Mouse (Mus musculus) gastrocnemius, adult 18-20 months (tissue): ENCODE results near the gene E4f1. TPM values are rescaled to one million over a fixed set of nuclear protein-coding genes. Genes with fewer than 3 reads are reported as not detected.

ENCODE experiments used
- DNase-seq: peaks from one replicate; pipeline ENCODE4 v3.0.0; 2021; ENCODE audit warnings: low spot score
- total RNA-seq, 2 experiments: library from RNA; stranded (reverse); gene quantifications; 2 replicates each; pipeline ENCODE4 v1.2.3; 2021

Gene E4f1
- total RNA-seq, 2 experiments from 2014 or later = 10.8 TPM

- DNase-seq = no peak
Observed at GRCm38 (mm10) chr17:24483495-24483894, 13.4 kb upstream of the E4f1 start.

DNA sequence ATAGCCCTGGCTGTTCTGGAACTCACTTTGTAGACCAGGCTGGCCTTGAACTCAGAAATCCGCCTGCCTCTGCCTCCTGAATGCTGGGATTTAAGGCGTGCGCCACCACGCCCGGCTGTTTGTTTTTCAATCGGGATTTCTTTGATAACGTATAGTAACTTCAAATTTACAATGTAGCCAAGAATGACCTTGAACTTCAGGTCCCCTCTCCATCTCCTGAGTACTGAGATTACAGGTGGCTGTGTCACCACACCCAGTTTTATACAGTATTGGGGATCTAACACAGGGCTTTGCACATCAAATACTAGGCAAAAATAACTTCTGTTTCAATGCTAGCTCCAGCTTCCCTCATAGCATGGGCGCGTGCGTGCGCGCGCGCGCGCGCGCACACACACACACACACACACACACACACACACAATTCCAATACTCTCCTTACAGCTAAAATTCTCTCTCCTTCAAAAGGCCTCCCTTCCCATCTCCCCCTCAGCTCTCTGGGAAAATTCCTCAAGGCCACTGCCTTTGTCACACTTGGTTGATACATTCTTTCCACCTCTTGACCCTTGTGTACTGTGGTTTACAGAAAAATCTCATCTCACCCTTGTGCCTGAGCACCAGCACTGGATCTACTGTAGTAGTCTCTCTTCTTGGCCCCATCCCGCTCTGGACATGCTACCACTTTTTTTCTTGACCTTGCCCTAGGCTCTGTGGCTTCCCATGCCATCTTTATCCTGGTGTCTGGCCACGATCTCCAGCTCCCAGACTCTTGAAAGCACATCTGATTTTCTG is 11.1 kb upstream of the E4f1 start:
- no peak for DNase-seq

DNA sequence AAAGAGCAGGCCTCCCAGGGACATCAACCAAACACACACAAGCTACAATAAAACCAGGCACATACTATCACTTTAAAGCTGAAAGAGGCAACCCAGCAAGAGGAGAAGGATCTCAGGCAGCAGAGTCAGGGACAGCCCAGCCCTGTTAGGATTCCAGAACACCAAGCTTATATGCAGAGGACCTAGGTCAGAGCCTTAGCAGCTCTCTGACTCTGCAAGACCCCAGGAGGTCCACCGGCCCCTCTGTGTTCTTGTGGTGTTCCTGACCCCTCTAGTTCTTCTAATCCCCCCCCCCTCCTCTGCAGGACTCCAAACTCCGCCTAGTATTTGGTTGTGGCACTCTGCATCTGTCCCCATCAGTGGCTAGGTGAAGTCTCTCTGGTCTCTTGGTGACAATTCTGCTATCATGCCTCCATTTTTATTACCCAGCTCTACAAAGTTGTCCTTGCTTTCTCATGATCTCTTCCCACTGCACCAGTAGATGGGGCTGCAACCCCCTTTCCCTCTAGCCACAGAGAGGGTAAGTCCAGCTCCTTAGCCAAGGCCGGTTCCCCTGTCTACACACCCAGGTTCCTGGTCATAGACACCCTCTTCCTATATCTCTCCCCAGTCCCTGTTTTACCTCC is 10.2 kb upstream of the E4f1 start:
- DNase-seq = no peak

DNA sequence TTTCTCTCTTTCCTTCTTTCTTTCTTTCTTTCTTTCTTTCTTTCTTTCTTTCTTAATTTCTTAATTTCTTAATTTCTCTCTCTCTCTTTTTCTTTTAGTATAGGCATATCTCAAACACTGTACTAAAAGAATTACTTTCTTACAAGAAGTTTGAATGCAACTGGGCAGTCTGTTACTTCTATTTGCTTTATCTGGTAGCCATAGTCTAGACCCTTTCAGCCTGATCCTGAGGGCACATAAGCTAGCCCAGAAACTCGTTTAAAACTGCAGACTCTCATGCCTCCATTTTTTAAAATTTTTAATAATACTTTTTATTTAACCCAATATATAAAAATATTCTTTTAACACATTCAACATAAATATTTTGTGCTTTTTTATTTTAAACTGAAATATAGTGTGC is 9.3 kb upstream of the E4f1 start:
- no peak for DNase-seq

GRCm38 (mm10) chr17:24478663-24479380 is 8.7 kb upstream of the E4f1 start, which contains the start of gene Mlst8:
TSS of gene Mlst8 (minus strand) at chr17:24479078.
- peak; percentile 98 for DNase-seq

DNA sequence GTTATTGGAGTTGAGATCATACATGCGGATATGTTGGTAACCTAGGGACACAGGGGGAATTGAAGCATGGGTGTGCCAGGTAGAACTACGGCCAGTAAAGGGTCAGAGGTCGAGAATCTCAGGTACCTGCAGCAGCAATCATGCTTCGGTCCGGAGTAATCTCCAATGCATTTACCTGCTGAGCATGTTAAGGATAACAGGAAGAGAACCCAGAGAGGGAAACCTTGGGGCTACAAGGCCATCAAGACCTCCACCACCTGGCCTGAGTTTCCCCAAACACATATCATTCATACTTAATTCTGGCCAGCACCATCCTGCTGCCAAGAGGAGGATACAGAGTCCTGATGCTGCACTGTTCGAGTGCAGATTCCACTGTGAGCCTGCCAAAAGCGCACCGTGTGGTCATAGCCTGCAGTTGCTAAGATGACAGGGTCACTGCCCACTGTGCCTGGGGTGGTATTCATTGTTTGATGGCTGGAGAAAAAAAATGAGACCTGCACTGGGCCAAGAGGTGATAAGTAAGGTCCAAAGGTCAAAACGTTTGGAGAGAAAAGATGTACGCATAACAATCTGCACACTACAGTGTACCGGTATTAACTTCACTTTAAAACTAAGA is 8.0 kb upstream of the E4f1 start:
- no peak for DNase-seq

DNA sequence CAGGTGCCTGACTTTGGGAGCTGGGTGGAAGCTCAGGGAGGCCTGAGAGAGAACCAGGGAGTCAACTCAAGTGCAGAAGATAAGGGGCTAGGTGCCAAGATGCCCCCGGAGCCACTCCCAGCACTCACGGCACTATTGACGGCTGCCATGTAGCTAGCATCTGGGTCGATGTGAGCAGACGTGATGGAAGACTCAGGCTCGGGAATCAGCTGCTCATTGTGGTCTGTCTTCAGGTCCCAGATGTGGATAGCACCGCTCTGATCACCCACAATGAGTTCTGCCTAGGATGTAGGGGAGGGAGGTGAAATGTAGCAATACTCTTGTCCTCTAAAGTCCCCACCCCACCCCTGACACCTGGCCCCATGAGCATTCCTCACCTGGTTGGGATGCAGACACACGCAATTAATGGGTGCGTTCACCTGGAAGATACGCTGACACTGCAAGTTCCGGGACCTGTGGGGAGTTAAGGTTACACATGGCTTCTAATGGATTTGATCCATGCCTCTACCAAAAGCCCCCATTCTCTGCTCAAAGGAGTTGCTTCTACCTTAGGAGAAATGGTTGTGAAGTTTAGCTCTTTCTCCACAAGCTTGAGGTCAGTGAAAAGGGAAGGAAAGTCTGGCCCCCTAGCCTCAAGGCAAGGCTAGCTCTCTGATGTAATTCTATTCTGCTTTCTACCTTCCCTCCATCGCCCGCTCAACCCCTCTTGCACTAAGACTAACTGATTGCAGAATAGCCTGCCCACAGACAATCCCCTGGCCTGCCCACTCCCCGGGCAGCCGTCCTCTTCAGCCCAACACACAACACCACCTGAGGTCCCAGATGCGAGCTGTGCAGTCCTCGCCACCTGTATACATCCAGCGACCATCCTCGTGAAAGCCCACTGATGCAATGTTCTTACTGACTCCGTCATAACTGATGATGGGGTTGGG is 7.2 kb upstream of the E4f1 start:
- DNase-seq = no peak

GRCm38 (mm10) chr17:24476022-24476776 is 6.1 kb upstream of the E4f1 start:
- DNase-seq = no peak

GRCm38 (mm10) chr17:24475586-24475985 is 5.5 kb upstream of the E4f1 start:
- DNase-seq = no peak

GRCm38 (mm10) chr17:24474557-24474956 is 4.4 kb upstream of the E4f1 start:
- no peak for DNase-seq

- no peak for DNase-seq
Observed at GRCm38 (mm10) chr17:24473612-24474275, 3.6 kb upstream of the E4f1 start, which contains the start of gene Bricd5. TSS of gene Bricd5 (plus strand) at chr17:24473884.

DNA sequence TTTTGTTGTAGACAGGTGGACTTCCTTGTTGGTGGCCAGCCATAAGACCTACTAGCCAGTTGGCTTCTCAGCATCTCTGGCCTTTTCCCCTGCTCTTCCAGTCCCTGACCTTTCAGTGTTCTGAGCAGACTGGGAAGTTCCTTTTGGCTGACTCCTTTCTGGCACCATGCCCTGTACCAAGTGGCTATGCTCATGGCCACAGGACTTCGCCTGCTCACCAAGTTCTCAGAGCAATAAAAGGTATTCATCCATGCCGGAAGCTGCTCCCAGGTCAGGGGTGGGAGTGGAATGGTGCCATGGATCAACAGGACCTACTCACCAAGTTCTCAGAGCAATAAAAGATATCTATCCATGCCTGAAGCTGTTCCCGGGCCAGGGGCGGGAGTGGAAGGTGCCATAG is 2.4 kb upstream of the E4f1 start:
- DNase-seq = peak; percentile 85

DNA sequence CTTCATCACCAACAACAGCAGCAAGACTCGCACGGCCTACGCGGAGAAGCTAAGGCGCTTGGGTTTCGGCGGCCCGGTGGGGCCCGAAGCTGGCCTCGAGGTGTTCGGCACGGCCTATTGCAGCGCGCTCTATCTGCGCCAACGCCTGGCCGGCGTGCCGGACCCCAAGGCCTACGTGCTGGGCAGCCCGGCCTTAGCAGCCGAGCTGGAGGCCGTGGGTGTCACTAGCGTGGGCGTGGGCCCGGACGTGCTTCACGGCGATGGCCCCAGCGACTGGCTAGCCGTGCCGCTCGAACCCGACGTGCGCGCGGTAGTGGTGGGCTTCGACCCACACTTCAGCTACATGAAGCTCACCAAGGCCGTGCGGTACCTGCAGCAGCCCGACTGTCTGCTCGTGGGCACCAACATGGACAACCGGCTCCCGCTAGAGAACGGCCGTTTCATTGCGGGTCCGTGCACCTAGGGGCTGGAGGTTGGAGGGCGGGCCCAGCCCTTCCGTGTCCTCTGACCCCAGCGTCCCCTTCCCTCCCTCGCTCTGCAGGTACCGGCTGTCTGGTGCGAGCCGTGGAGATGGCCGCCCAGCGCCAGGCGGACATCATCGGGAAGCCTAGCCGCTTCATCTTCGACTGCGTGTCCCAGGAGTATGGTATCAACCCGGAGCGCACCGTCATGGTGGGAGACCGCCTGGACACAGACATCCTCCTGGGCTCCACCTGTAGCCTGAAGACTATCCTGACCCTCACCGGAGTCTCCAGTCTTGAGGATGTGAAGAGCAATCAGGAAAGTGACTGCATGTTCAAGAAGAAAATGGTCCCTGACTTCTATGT is 801 bp upstream of the E4f1 start:
- no peak for DNase-seq

DNA sequence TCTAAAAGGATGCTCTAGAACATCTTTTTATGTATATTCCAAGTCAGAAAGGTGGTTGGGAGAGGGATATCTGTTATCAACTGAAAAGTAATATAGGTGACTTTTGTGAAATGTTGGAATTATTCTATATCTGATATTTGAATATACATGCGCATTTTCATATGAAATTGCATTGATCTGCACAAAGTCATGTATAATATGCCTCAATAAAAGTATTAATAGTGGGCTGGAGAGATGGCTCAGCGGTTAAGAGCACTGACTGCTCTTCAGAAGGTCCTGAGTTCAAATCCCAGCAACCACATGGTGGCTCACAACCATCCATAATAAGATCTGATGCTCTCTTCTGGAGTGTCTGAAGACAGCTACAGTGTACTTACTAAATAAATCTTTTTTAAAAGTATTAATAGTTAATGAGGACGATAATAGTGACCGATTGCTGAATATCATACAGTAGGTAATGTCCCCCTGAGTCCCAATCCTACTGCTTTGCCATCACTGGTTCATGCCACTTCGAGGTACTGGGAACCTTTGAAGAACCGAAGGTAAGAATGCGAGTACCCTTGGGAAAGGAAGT is 690 bp downstream of the E4f1 start:
- no peak for DNase-seq

- DNase-seq = no peak
Observed at GRCm38 (mm10) chr17:24468636-24469246, 1.4 kb downstream of the E4f1 start.

DNA sequence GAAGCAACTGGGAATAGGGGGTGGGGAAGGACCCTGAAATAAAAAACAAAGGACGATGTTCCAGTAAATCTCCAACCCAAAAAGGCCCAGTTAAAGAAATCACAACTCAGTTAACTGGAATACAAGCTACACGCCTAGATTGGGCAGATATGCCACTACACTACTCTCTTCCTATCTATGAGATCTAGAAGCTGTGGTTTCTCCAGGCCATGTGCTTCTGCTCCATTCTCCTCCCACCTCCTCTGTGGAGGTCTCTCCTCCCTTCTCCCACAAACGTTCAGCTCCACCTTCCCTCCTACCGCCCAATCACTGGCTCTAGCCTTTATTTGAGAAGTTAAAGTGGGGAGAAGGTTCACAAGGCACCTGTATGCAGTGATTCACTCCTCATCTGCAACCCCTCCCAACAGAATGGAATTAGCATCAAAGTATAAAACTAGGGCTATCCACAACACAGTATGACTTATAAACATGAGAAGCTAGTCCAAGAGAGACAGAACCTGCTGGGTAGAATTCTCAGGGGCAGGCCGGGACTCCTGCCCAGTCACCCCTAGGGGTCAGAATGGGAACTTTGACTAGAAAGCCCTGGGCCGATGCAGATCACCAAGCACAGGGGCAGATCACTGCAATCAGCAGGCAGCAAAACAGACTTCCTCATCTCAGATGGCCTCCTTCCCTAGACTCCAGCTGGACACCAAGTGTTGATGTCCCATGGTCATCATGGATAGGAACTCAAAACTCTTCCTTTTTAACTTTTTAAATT is 6.6 kb downstream of the E4f1 start:
- no peak for DNase-seq

GRCm38 (mm10) chr17:24462932-24463331 is 7.2 kb downstream of the E4f1 start:
- DNase-seq = no peak
